Mouse (Mus musculus): ENCODE data around the gene Smurf1. TPM values are rescaled to one million over a fixed set of nuclear protein-coding genes. Genes with fewer than 3 reads are reported as not detected.

The Smurf1 gene
- polyA plus RNA-seq, 1 experiment from 2014 or later = 2.0 TPM

- H3K9me3 ChIP-seq (replicated peaks) = no peaks in the 10 kb centered on the region
- no peak for ATAC-seq (ENCODE audit: insufficient read depth)
- 69% methylated on average over 7 of the region's 7 CpGs for WGBS (ENCODE audit: insufficient replicate concordance)
- no peak overlapping the region for H3K27ac ChIP-seq (replicated peaks)
- no peak overlapping the region for H3K9ac ChIP-seq
- no peak overlapping the region for H3K4me3 ChIP-seq (replicated peaks)
- no peaks in the 10 kb centered on the region for H3K36me3 ChIP-seq (replicated peaks)
- 0 out of 2 replicates have a peak, but pooled peaks cover 5% of the 10 kb centered on the region for H3K4me1 ChIP-seq (replicated peaks)
- no peak overlapping the region for H3K4me2 ChIP-seq
- no peaks in the 10 kb centered on the region for H3K27me3 ChIP-seq
Observed at GRCm38 (mm10) chr5:144914433-144914906, 51.2 kb downstream of the Smurf1 start.

GRCm38 (mm10) chr5:144913923-144914322 is 51.7 kb downstream of the Smurf1 start:
- H3K27me3 ChIP-seq = no peaks in the 10 kb centered on the region
- no peak overlapping the region for H3K27ac ChIP-seq (replicated peaks)
- WGBS (ENCODE audit: insufficient replicate concordance) = 72% methylated on average over 16 of the region's 16 CpGs
- no peaks in the 10 kb centered on the region for H3K9me3 ChIP-seq (replicated peaks)
- H3K4me3 ChIP-seq (replicated peaks) = no peak overlapping the region
- H3K36me3 ChIP-seq (replicated peaks) = no peaks in the 10 kb centered on the region
- no peak overlapping the region for H3K4me2 ChIP-seq
- no peak for ATAC-seq (ENCODE audit: insufficient read depth)
- 0 out of 2 replicates have a peak, but pooled peaks cover 5% of the 10 kb centered on the region for H3K4me1 ChIP-seq (replicated peaks)
- H3K9ac ChIP-seq = no peak overlapping the region

DNA sequence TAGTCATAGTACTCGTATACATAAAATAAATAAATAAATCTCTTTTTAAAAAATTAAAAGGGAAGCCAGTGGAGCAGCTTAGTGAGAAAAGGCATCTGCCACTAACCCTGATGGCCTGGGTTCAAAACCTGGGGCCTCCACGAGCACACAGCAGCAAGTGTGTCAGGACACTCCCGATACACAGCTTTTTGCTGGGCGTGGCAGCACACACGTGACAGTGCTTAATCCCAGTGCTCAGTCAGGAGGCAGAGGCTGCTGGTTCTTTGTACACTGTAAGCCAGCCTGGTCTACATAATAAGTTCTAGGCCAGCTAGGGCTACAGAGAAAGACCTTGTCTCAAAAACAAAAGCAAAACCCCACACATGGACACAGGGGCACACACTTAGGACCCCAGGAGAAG is 52.3 kb downstream of the Smurf1 start:
- H3K4me1 ChIP-seq (replicated peaks) = 0 out of 2 replicates have a peak, but pooled peaks cover 5% of the 10 kb centered on the region
- no peak overlapping the region for H3K9ac ChIP-seq
- H3K4me3 ChIP-seq (replicated peaks) = no peak overlapping the region
- H3K4me2 ChIP-seq = no peak overlapping the region
- no peak overlapping the region for H3K27ac ChIP-seq (replicated peaks)
- no peaks in the 10 kb centered on the region for H3K9me3 ChIP-seq (replicated peaks)
- H3K27me3 ChIP-seq = no peaks in the 10 kb centered on the region
- 54% methylated on average over 5 of the region's 5 CpGs for WGBS (ENCODE audit: insufficient replicate concordance)
- no peaks in the 10 kb centered on the region for H3K36me3 ChIP-seq (replicated peaks)
- no peak for ATAC-seq (ENCODE audit: insufficient read depth)

GRCm38 (mm10) chr5:144912519-144913310 is 52.9 kb downstream of the Smurf1 start:
- no peak overlapping the region for H3K4me2 ChIP-seq
- H3K27ac ChIP-seq (replicated peaks) = no peak overlapping the region
- WGBS (ENCODE audit: insufficient replicate concordance) = 57% methylated on average over 7 of the region's 7 CpGs
- no peaks in the 10 kb centered on the region for H3K9me3 ChIP-seq (replicated peaks)
- H3K4me1 ChIP-seq (replicated peaks) = 0 out of 2 replicates have a peak, but pooled peaks cover 5% of the 10 kb centered on the region
- H3K9ac ChIP-seq = no peak overlapping the region
- no peak for ATAC-seq (ENCODE audit: insufficient read depth)
- no peaks in the 10 kb centered on the region for H3K36me3 ChIP-seq (replicated peaks)
- no peak overlapping the region for H3K4me3 ChIP-seq (replicated peaks)
- no peaks in the 10 kb centered on the region for H3K27me3 ChIP-seq

GRCm38 (mm10) chr5:144909521-144909920 is 56.1 kb downstream of the Smurf1 start:
- H3K27me3 ChIP-seq = no peaks in the 10 kb centered on the region
- no peak overlapping the region for H3K4me3 ChIP-seq (replicated peaks)
- no peaks in the 10 kb centered on the region for H3K9me3 ChIP-seq (replicated peaks)
- H3K27ac ChIP-seq (replicated peaks) = no peak overlapping the region
- WGBS (ENCODE audit: insufficient replicate concordance) = 66% methylated on average over 4 of the region's 4 CpGs
- H3K9ac ChIP-seq = no peak overlapping the region
- H3K36me3 ChIP-seq (replicated peaks) = no peaks in the 10 kb centered on the region
- ATAC-seq (ENCODE audit: insufficient read depth) = no peak
- 0 out of 2 replicates have a peak, but pooled peaks cover 3% of the 10 kb centered on the region for H3K4me1 ChIP-seq (replicated peaks)
- H3K4me2 ChIP-seq = no peak overlapping the region

DNA sequence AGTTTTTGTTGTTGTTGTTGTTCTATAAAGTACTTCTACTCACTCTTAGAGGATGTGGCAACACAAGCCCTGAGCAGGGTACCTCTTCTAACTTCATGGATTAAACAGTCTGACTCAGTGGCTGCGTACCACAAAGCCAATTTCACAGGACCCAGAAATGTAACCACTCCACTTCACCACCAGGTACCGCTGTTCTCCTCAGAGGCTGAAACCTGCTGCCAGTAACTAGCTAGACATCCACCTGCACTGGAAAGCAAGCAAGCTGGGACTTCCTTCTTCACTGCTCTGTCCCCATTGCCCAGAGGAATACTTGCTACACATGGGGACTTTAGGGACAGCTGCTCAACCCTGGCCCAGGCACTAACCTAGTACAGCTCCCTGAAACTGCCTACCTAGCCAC is 58.1 kb downstream of the Smurf1 start:
- Histone ChIP-seq H3K4me3 (replicated peaks) (no peak overlapping the region), H3K9me3 (replicated peaks) (no peaks in the 10 kb centered on the region), H3K9ac (no peak overlapping the region), H3K27me3 (no peaks in the 10 kb centered on the region), H3K36me3 (replicated peaks) (no peaks in the 10 kb centered on the region), H3K4me1 (replicated peaks) (no peaks in the 10 kb centered on the region), H3K4me2 (no peak overlapping the region), H3K27ac (replicated peaks) (no peak overlapping the region)
- WGBS (ENCODE audit: insufficient replicate concordance) = 58% methylated on average over 2 of the region's 2 CpGs
- ATAC-seq (ENCODE audit: insufficient read depth) = no peak

DNA sequence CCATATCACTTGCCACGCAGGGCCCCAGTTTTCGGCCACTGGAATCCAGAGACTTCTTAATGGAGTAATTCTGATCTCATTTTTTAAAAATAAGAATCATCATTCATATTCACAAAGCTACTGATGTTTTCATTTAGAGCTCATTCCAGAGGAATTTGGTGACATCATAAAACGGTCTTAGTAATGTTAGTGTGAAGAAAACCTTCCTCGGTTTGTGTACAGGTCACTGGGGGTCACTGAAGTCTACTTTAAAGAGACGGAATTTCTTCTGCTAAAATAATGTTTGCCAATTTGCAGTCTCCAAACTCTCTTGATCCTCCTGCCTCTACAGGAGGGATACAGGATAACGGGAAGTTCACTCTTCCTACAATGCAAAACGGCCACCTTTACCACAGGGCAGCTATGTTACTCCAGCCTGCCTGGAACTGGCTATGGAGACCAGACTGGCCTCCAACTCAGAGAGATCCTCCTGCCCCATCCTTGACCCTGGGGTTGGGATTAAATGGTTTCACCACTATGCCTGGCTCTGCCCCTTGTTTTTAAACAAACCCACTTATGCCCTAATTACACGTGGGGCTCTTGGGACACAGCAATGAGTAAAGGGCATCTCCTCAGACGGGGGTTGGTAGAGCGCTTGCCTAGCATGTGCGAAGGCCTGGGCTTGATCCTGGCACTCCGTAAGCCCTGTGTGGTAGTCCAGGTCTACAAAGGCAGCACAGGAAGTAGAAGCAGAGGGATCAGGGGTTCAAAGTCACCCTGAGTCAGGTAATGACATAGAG is 61.1 kb downstream of the Smurf1 start:
- no peak for ATAC-seq (ENCODE audit: insufficient read depth)
- no peaks in the 10 kb centered on the region for H3K9me3 ChIP-seq (replicated peaks)
- no peak overlapping the region for H3K4me3 ChIP-seq (replicated peaks)
- no peak overlapping the region for H3K27ac ChIP-seq (replicated peaks)
- H3K27me3 ChIP-seq = no peaks in the 10 kb centered on the region
- no peak overlapping the region for H3K9ac ChIP-seq
- WGBS (ENCODE audit: insufficient replicate concordance) = 61% methylated on average over 12 of the region's 12 CpGs
- no peak overlapping the region for H3K4me2 ChIP-seq
- H3K36me3 ChIP-seq (replicated peaks) = no peaks in the 10 kb centered on the region
- H3K4me1 ChIP-seq (replicated peaks) = no peaks in the 10 kb centered on the region

DNA sequence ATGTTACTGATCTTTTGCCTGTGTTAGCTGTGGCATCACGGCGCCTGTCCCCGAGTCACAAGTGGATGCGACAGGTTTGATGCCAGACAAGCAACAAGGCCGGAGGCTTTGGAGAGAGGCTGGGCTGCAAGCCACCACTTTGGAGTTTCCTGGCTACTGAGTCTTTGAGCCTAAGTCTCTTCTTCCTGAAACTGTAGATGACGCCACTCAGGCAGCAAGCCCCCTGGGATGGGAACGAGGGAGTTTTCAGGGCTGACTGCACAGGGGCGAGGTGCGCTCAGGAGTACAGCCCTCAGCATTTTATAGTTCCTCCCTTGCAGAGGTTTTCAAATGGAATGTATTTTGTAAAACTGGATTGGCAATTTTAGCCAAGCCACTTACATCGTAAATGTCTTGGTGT is 63.9 kb downstream of the Smurf1 start:
- Histone ChIP-seq H3K4me2 (no peak overlapping the region), H3K27me3 (no peaks in the 10 kb centered on the region), H3K27ac (replicated peaks) (no peak overlapping the region), H3K4me1 (replicated peaks) (no peaks in the 10 kb centered on the region), H3K4me3 (replicated peaks) (no peak overlapping the region), H3K9me3 (replicated peaks) (no peaks in the 10 kb centered on the region), H3K9ac (no peak overlapping the region), H3K36me3 (replicated peaks) (no peaks in the 10 kb centered on the region)
- WGBS (ENCODE audit: insufficient replicate concordance) = 77% methylated on average over 10 of the region's 10 CpGs
- no peak for ATAC-seq (ENCODE audit: insufficient read depth)

- Histone ChIP-seq H3K9me3 (replicated peaks) (no peaks in the 10 kb centered on the region), H3K4me1 (replicated peaks) (no peaks in the 10 kb centered on the region), H3K27ac (replicated peaks) (no peak overlapping the region), H3K27me3 (no peaks in the 10 kb centered on the region), H3K9ac (no peak overlapping the region), H3K4me2 (no peak overlapping the region), H3K36me3 (replicated peaks) (no peaks in the 10 kb centered on the region), H3K4me3 (replicated peaks) (no peak overlapping the region)
- 70% methylated on average over 7 of the region's 7 CpGs for WGBS (ENCODE audit: insufficient replicate concordance)
- no peak for ATAC-seq (ENCODE audit: insufficient read depth)
Observed at GRCm38 (mm10) chr5:144901035-144901434, 64.6 kb downstream of the Smurf1 start.

DNA sequence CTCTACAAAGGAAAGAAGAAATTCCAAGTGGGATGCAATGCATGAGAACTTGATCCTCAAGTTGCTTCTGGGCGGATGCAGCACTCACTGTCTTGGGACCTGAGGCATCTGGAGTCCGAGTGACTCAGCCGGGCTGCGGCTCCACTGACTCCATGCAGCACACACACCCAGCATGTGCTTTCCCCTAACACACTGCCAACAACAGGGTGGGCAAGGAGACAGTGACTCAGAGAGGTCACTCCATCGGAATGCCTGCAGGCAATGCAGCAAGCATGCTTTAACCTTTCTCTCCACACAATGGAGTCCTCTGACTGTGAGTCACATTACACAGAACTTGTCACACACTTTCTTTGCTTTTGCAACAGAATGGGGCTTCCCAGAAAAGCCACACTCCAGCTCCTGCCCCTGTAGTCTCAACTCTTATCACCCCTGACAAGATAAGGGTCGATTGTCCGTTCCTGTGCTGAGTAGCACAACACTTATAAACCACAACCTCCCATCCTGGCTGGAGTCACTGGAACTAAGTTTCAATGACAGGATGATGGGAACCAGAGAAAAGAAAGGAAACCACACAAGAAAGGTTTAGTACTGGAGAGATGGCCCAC is 67.1 kb downstream of the Smurf1 start:
- H3K27me3 ChIP-seq = no peaks in the 10 kb centered on the region
- no peaks in the 10 kb centered on the region for H3K4me1 ChIP-seq (replicated peaks)
- WGBS (ENCODE audit: insufficient replicate concordance) = 40% methylated on average over 7 of the region's 7 CpGs
- H3K9ac ChIP-seq = no peak overlapping the region
- no peak overlapping the region for H3K27ac ChIP-seq (replicated peaks)
- no peak overlapping the region for H3K4me2 ChIP-seq
- no peaks in the 10 kb centered on the region for H3K9me3 ChIP-seq (replicated peaks)
- no peak for ATAC-seq (ENCODE audit: insufficient read depth)
- no peak overlapping the region for H3K4me3 ChIP-seq (replicated peaks)
- no peaks in the 10 kb centered on the region for H3K36me3 ChIP-seq (replicated peaks)

DNA sequence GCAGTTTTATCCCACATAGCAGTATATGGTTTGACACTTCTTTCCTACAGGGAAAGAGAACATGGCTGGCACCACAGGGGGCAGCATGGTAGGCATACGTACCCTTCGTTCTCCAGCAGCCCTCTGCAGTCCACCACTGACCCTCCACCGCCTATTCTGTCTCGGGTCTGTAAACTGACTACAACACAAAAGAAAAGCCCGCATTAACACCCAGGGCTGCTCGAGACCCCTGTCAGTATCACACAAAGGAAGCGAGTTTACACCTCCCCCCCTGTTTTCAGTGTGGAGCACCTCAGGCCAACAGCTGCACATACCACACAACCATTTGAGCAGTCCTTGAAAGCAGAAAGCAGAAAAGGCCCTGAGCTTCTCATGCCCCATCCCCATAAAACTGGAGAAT is 67.8 kb downstream of the Smurf1 start:
- WGBS (ENCODE audit: insufficient replicate concordance) = 69% methylated on average over 7 of the region's 7 CpGs
- Histone ChIP-seq H3K9ac (no peak overlapping the region), H3K4me2 (no peak overlapping the region), H3K4me1 (replicated peaks) (no peaks in the 10 kb centered on the region), H3K36me3 (replicated peaks) (no peaks in the 10 kb centered on the region), H3K4me3 (replicated peaks) (no peak overlapping the region), H3K27me3 (no peaks in the 10 kb centered on the region), H3K9me3 (replicated peaks) (no peaks in the 10 kb centered on the region), H3K27ac (replicated peaks) (no peak overlapping the region)
- no peak for ATAC-seq (ENCODE audit: insufficient read depth)
